Mouse (Mus musculus) heart, embryonic 14.5 days (tissue): ENCODE measurements around the gene Gm2115. TPM values are rescaled to one million over a fixed set of nuclear protein-coding genes. Genes with fewer than 3 reads are reported as not detected.

ENCODE experiments used
- ATAC-seq: fragments of 200-750 bp; cut with Nextera tagmentation; 2 replicates; pipeline ENCODE4 v1.8.0; 2017; ENCODE audit warnings: low read depth, moderate TSS enrichment; ENCODE audit not compliant: insufficient number of reproducible peaks, insufficient read depth, low FRiP score
- H3K27ac ChIP-seq, 2 experiments: fragments of 200-500 bp in 1 of 2; fragments of 300-500 bp in 1 of 2; sonication (generic) in 1 of 2; replicated peaks in 1 of 2; 2 replicates each; pipeline ENCODE4 v1.5.1; 2012 to 2014; ENCODE audit warnings: low read depth in 2 of 2, low read length in 2 of 2, control low read depth in 1 of 2, mild to moderate bottlenecking in 1 of 2, mixed read lengths in 1 of 2; ENCODE audit not compliant: control insufficient read depth in 1 of 2, insufficient read depth in 1 of 2
- H3K27me3 ChIP-seq: fragments of 300-500 bp; sonication (generic); 2 replicates; pipeline ENCODE4 v1.6.1; 2014; ENCODE audit warnings: mild to moderate bottlenecking, low read length, control low read depth; ENCODE audit not compliant: control insufficient read depth, insufficient read depth
- H3K36me3 ChIP-seq: fragments of 300-500 bp; sonication (generic); 2 replicates; pipeline ENCODE4 v1.6.1; 2014; ENCODE audit warnings: mild to moderate bottlenecking, control low read depth, low read length, mixed read lengths; ENCODE audit not compliant: control insufficient read depth, insufficient read depth
- H3K4me1 ChIP-seq, 2 experiments: fragments of 200-500 bp in 1 of 2; fragments of 300-500 bp in 1 of 2; sonication (generic) in 1 of 2; 2 replicates each; pipeline ENCODE4 v1.6.1; 2012 to 2014; ENCODE audit warnings: low read length in 2 of 2, control low read depth in 1 of 2, mixed read lengths in 1 of 2; ENCODE audit not compliant: control insufficient read depth in 2 of 2, insufficient read depth in 2 of 2
- H3K4me2 ChIP-seq: fragments of 300-500 bp; sonication (generic); 2 replicates; pipeline ENCODE4 v1.6.1; 2014; ENCODE audit warnings: mild to moderate bottlenecking, low read length
- H3K4me3 ChIP-seq, 2 experiments: fragments of 200-500 bp in 1 of 2; fragments of 300-500 bp in 1 of 2; sonication (generic) in 1 of 2; 2 replicates each; pipeline ENCODE4 v1.5.1; 2012 to 2014; ENCODE audit warnings: low read length in 2 of 2, mild to moderate bottlenecking in 2 of 2, control low read depth in 1 of 2, low read depth in 1 of 2, moderate library complexity in 1 of 2; ENCODE audit not compliant: control insufficient read depth in 1 of 2, insufficient read depth in 1 of 2
- H3K9ac ChIP-seq: fragments of 300-500 bp; sonication (generic); 2 replicates; pipeline ENCODE4 v1.6.1; 2014; ENCODE audit warnings: mild to moderate bottlenecking, low read length
- H3K9me3 ChIP-seq: fragments of 300-500 bp; sonication (generic); 2 replicates; pipeline ENCODE4 v1.6.1; 2016; ENCODE audit warnings: low read length, control low read depth; ENCODE audit not compliant: control insufficient read depth
- WGBS: fragments of 180-500 bp; shearing (Covaris S2); extraction: QIAGEN DNeasy Blood & Tissue Kit; methylation state at CpG from one replicate; pipeline ENCODE4 v1.1.7; 2014; 5-methylcytosine and 5-hydroxymethylcytosine counted together
- polyA plus RNA-seq: library from polyadenylated mRNA; unstranded; fragments of >200 nt; fragmentation: Nextera tagmentation; extraction: Ambion mirVana; gene quantifications from 2 replicates; pipeline ENCODE4 v1.2.1, GENCODE M21; 2014

The Gm2115 gene
- polyA plus RNA-seq, 1 experiment from 2014 or later, result 0.20 TPM

DNA sequence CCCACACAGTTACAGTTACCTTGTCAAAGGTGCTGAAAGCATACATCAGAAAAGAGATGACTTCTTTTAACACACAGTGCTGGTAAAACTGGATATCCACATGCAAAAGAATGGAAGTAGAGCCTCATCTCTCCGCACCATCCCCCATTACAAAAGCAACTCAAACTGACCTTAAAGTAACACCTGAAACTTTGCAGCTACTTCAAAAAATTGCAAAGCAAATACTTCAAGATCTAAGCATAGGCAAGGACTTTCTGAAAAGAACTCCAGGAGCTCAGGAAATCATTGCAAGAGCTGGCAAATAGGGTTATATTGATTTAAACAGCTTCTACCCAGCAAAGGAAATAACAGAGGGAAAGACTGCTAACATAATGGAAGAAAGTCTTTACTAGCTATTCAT lies 31.7 kb downstream of the Gm2115 start:
- no peak for ATAC-seq
- H3K27ac ChIP-seq, result no peak overlapping the region

DNA sequence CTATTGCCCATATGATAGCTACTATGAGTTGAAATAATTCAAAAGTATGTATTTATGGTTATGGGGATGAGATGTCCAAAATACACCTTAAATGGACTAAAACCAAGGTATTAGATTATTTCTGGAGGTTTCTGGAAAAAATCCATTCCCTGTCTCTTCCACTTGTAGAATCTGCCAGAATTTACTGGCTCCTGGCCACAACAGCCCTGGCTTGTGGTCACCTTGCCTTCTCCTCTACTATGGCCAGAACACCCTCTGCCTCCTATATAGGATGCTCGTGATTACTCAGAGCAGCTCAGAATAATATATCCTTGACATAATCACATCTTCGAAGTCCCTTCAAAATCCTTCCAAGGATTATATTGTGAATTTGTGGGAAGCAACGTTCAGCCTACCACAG lies 35.5 kb downstream of the Gm2115 start:
- H3K36me3 ChIP-seq, result no peaks in the 10 kb centered on the region
- 83% methylated on average over 3 of the region's 3 CpGs for WGBS
- no peak for ATAC-seq
- H3K4me2 ChIP-seq, result no peak overlapping the region
- no peak overlapping the region for H3K4me3 ChIP-seq
- no peaks in the 10 kb centered on the region for H3K27me3 ChIP-seq
- H3K9ac ChIP-seq, result no peak overlapping the region
- no peak overlapping the region for H3K27ac ChIP-seq
- peaks cover 4 to 13% of the 10 kb centered on the region in 2 experiments; a peak in 2 of 4 replicates for H3K4me1 ChIP-seq
- no peaks in the 10 kb centered on the region for H3K9me3 ChIP-seq

More for the DNA sequence above, 31.7 kb downstream of the Gm2115 start:
- Histone ChIP-seq H3K27me3 (no peaks in the 10 kb centered on the region), H3K4me3 (no peak overlapping the region), H3K9ac (no peak overlapping the region), H3K4me2 (no peak overlapping the region), H3K4me1 (peaks cover 0 to 2% of the 10 kb centered on the region in 2 experiments; a peak in 1 of 4 replicates), H3K36me3 (no peaks in the 10 kb centered on the region), H3K9me3 (no peaks in the 10 kb centered on the region)
- WGBS, result 97% methylated on average over 1 of the region's 1 CpGs

DNA sequence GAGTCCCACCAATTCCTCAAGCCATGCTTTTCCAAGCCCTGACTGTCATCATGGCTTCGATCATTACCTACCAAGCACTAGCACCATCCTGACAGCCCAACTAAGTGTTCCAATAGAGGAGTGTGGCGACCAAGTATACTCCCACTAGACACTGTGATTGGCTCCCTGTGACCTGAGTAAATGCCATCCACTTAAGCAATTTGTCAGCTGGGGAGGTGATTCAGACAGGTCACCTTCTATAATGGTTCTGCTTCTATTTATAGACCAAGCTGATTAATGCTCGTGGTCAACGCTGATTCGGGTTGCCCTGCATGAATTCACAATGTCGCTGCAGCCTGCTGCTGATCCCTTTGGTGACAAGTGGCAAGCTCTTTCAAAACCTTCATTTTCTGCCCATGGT lies 37.4 kb downstream of the Gm2115 start:
- Histone ChIP-seq H3K9ac (no peak overlapping the region), H3K27me3 (no peaks in the 10 kb centered on the region), H3K36me3 (no peaks in the 10 kb centered on the region), H3K9me3 (no peaks in the 10 kb centered on the region), H3K4me1 (peaks cover 4 to 13% of the 10 kb centered on the region in 2 experiments; a peak in 2 of 4 replicates), H3K27ac (peak overlapping the region; percentile 49 to 76), H3K4me2 (peak overlapping the region; percentile 11; the same call in 1 of the 2 replicates), H3K4me3 (no peak overlapping the region)
- peak; percentile 86 for ATAC-seq
- WGBS, result 27% methylated on average over 6 of the region's 6 CpGs

DNA sequence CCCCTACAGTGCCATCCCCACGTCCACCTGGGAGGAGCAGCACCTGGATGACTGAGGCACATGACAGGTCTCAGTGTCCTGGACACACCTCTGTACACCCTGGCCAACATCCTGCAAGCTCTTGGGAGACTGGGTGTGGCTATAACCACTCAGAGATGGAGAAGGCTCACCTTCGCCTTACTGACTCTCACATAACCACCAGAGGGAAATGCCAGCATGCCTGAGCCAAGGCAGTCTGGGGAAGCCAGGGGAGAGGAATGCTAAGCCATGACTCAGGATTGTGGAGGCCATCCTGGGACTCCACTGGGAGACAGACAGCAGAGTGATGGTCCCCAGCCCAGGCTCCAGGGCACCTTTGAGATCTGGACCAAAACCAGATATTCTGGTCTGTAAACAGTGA lies 48.3 kb downstream of the Gm2115 start:
- Histone ChIP-seq H3K4me2 (no peak overlapping the region), H3K4me3 (no peak overlapping the region), H3K9me3 (no peaks in the 10 kb centered on the region), H3K9ac (no peak overlapping the region), H3K27ac (no peak overlapping the region), H3K27me3 (no peaks in the 10 kb centered on the region), H3K36me3 (no peaks in the 10 kb centered on the region), H3K4me1 (no peaks in the 10 kb centered on the region)
- no peak for ATAC-seq
- WGBS, result 91% methylated on average over 2 of the region's 2 CpGs

DNA sequence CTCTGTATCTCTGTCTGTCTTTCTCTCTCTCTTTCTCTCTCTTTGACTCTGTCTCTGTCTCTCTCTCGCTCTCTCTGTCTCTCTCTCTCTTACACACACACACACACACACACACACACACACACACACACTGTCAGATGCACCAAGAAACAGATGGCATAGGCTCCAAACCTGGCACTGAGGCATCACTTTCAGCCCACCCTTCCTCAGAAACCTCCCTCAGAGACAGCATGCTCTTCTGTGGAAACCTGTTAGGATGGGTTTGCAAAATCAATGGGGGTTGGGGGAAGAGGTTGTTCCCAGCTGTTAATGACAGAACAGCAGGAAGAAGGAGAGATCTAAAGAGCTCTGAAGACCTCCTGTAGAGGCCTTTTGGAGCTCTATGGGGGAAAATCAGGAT lies 50.1 kb downstream of the Gm2115 start:
- no peaks in the 10 kb centered on the region for H3K4me1 ChIP-seq
- no peaks in the 10 kb centered on the region for H3K36me3 ChIP-seq
- H3K4me3 ChIP-seq, result no peak overlapping the region
- WGBS, result 92% methylated on average over 1 of the region's 1 CpGs
- H3K9me3 ChIP-seq, result no peaks in the 10 kb centered on the region
- ATAC-seq, result no peak
- H3K9ac ChIP-seq, result no peak overlapping the region
- no peaks in the 10 kb centered on the region for H3K27me3 ChIP-seq
- H3K27ac ChIP-seq, result no peak overlapping the region
- no peak overlapping the region for H3K4me2 ChIP-seq

DNA sequence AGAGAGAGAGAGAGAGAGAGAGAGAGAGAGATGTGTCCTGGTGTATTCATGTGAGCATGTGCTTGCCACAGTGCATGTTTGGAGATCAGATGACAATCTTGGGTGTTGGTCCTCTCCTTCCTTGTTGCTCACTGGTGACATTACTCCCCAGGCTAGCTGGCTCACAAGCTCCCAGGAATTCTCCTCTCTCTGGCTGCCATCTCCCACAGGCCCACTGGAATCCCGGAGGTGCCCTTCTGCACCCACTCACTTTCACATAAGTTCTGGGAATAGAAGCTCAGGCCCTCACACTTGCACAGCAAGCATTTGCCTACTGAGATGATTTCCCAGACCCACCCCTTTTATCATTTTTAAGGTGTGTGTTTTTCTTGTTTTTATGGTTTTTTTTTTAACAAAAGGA lies 51.0 kb downstream of the Gm2115 start:
- Histone ChIP-seq H3K4me3 (no peak overlapping the region), H3K27ac (no peak overlapping the region), H3K27me3 (no peaks in the 10 kb centered on the region), H3K4me1 (no peaks in the 10 kb centered on the region), H3K36me3 (no peaks in the 10 kb centered on the region), H3K9me3 (no peaks in the 10 kb centered on the region), H3K4me2 (no peak overlapping the region), H3K9ac (no peak overlapping the region)
- WGBS, result 77% methylated on average over 1 of the region's 1 CpGs
- no peak for ATAC-seq

DNA sequence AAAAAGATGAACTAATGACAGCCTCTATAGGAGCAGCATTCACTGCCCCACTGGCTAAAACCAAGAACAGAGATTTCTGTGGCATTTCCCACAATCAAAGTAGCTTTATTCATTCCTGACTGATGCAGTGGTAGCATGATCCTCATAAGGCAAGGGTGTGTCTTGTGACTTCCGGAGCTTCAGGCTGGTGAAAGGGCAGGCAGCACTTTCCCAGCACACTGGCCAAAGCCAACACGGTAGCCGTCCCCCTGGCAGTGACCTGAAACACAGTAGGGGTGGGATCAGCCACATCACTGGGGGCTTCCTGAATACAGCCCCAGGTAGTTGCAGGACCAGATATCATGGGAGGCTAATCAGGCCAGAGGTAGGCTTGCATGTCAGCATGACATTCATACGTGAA lies 56.3 kb downstream of the Gm2115 start:
- ATAC-seq, result no peak
- 83% methylated on average over 4 of the region's 4 CpGs for WGBS
- Histone ChIP-seq H3K4me3 (no peak overlapping the region), H3K4me2 (no peak overlapping the region), H3K9ac (no peak overlapping the region), H3K27ac (no peak overlapping the region), H3K36me3 (no peaks in the 10 kb centered on the region), H3K9me3 (no peaks in the 10 kb centered on the region), H3K4me1 (peaks cover 2 to 6% of the 10 kb centered on the region in 2 experiments; a peak in 2 of 4 replicates), H3K27me3 (no peaks in the 10 kb centered on the region)

DNA sequence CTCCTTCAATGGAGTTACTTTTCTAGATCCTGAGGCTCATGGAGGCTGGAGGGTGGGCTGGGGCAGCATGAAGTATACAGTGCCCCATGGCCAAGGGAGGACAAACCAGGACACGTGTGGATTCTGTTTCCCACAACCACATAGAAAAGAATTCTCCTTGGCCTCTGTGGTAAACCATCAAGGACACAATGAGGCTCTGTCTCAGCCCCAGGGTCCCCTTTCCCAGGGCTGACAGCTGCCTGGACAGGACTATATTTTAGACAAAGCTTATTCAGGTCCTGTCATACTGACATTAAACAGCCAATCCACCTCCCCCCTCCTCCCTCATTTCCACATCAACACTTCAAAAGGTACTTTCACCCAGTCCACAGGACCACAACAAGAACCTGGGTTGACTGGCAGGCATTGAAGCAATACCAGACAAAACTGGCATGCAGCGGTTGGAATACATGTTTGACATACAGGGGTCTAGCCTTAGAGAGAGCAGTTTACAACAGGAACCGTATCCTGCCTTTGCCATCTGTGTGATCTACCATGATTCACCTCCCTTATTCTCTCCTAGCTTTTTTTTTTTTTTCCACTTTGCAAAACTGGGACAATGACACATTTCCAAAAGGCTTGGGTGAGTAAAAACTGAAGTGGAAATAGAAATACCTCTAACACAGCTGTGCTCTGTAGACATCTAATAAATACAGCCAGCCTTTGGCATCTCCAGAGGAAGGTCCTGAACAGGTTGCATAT lies 57.8 kb downstream of the Gm2115 start:
- no peak for ATAC-seq
- WGBS, result 70% methylated on average over 3 of the region's 3 CpGs
- H3K9me3 ChIP-seq, result no peaks in the 10 kb centered on the region
- H3K36me3 ChIP-seq, result no peaks in the 10 kb centered on the region
- H3K27ac ChIP-seq, result no peak overlapping the region
- H3K9ac ChIP-seq, result no peak overlapping the region
- H3K4me2 ChIP-seq, result no peak overlapping the region
- H3K4me1 ChIP-seq, result peaks cover 2 to 6% of the 10 kb centered on the region in 2 experiments; a peak in 2 of 4 replicates
- H3K27me3 ChIP-seq, result no peaks in the 10 kb centered on the region
- H3K4me3 ChIP-seq, result no peak overlapping the region
